Mouse (Mus musculus): ENCODE measurements around the gene Ttll13. TPM values are rescaled to one million over a fixed set of nuclear protein-coding genes. Genes with fewer than 3 reads are reported as not detected.
A peak's percentile ranks its signal among the peaks of the same experiment; 100 is the strongest.

Gene Ttll13
- total RNA-seq, 2 experiments from 2014 or later, result 0.36 to 0.61 TPM

- no peak for DNase-seq (ENCODE audit: low spot score in 2 of 2)
Measured at GRCm38 (mm10) chr7:80213604-80214003, 32.6 kb upstream of the Ttll13 start.

DNA sequence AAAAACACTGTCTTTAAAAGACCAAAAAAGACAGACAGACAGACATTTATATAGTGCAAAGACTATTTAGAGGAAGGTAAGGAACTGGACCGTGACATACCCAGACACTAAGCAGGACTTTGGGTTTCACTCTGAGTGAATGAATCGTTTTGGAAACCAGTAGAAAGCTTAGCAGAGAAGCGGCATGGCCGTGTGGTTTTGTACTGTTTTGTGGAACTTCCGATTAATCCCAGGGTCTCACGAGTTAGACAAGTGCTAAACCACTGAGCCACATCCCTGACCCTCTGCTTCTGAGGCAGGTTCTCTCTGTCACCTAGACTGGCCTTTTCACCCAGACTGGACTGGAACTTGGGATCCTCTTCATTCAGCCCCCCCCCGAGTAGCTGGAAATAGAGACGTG is 31.7 kb upstream of the Ttll13 start:
- no peak for DNase-seq (ENCODE audit: low spot score in 2 of 2)

DNA sequence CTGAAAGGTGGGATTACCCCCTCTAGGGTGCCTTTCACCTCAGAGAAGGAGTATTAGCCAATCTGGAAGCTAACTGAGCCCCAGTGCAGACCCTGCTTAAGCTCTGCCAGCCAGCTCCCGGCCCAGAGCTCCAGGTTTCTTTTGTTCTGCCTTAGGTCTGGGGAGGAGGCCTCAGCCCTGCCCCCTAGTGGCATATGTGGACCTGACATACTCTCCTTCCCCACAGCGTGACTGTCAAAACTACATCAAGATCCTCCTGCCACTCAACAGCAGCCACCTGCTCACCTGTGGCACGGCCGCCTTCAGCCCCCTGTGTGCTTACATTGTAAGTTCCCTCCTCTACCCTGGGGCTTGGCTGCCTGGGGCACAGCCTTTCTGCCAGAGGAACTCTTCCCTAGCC is 30.8 kb upstream of the Ttll13 start:
- peak; percentile 52 to 75 for DNase-seq (ENCODE audit: low spot score in 2 of 2)

- no peak for DNase-seq (ENCODE audit: low spot score in 2 of 2)
Measured at GRCm38 (mm10) chr7:80216566-80216965, 29.6 kb upstream of the Ttll13 start.

GRCm38 (mm10) chr7:80218666-80219065 is 27.5 kb upstream of the Ttll13 start:
- no peak for DNase-seq (ENCODE audit: low spot score in 2 of 2)

DNA sequence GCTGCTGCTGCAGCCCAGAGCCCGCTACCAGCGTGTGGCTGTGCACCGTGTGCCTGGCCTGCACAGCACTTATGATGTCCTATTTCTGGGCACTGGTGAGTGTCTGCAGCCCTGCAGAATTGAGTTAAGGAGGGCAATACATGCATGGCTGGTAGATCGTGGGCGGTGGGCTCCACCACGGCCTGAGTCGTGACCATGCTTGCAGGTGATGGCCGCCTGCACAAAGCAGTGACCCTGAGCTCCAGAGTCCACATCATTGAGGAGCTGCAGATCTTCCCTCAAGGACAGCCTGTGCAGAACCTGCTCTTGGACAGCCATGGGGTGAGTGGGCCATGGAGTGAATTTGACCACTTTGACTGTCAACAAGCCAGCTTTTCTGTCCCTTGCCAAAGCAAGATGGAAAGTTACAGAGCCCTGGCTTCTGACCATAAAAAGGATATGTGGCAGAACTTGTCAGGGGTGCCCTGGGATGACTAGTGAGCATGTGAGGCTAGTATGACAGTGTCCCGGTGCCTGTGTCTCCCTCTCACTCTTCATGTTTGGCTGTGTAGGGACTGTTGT is 25.9 kb upstream of the Ttll13 start:
- peak in 1 of 2 experiments; percentile 9 for DNase-seq (ENCODE audit: low spot score in 2 of 2)

DNA sequence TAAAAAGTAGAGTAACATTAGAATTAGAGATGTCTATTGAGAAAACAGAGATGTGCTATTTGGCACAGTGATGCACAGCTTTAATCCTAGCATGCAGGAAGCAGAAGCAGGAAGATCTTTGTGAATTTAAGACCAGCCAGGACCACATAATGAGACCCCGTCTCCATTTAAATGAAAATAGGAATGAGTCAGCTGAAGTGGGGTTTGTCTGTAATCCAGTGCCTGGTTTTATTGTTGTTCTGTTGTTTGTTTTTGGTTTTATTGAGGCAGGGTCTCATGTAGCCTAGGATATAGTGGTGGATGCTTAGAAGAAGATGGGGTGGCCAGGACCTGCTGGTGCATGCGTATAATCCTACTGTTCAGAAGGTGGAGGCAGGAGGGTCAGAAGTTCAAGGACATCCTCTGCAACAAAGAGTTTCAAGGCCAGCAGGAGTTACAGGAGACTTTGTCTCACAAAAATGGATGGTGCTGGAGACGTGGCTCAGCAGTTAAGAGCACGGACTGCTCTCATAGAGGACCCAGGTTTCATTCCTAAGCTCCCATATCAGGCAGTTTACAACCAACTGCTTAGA is 24.9 kb upstream of the Ttll13 start:
- DNase-seq (ENCODE audit: low spot score in 2 of 2), result no peak

- DNase-seq (ENCODE audit: low spot score in 2 of 2), result no peak
Measured at GRCm38 (mm10) chr7:80227065-80227464, 19.1 kb upstream of the Ttll13 start.

DNA sequence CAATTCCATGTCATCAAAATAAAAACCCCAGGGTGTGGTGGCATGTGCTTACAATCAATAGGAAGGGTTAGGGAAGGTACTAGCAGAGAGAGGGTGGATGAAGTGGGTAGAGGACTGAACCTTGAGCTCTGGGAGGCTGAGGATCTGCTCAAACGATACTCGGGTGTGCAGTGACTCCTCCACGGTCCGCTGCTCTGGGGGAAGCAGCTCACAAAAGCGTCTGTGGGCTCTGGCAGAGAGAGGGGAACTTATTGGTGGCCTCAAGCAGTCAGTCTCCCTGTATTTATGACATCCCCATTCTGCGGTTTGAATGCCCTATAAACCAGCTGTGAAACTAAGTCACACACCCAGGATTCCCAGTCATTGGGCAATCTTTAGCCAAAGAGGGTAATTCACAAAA is 16.0 kb upstream of the Ttll13 start:
- no peak for DNase-seq (ENCODE audit: low spot score in 2 of 2)

GRCm38 (mm10) chr7:80231971-80232488 is 14.1 kb upstream of the Ttll13 start:
- DNase-seq (ENCODE audit: low spot score in 2 of 2), result no peak

GRCm38 (mm10) chr7:80232489-80233029 is 13.6 kb upstream of the Ttll13 start, which contains the start of the genes Cib1 and Gdpgp1:
Gene Cib1, minus strand, starts transcription at chr7:80232813.
Gene Gdpgp1, plus strand, starts transcription at chr7:80232865.
- DNase-seq (ENCODE audit: low spot score in 2 of 2), result peak; percentile 95

- DNase-seq (ENCODE audit: low spot score in 2 of 2), result peak in 1 of 2 experiments; percentile 9
Measured at GRCm38 (mm10) chr7:80233799-80234198, 12.4 kb upstream of the Ttll13 start.

GRCm38 (mm10) chr7:80238542-80238941 is 7.6 kb upstream of the Ttll13 start:
- DNase-seq (ENCODE audit: low spot score in 2 of 2), result no peak

DNA sequence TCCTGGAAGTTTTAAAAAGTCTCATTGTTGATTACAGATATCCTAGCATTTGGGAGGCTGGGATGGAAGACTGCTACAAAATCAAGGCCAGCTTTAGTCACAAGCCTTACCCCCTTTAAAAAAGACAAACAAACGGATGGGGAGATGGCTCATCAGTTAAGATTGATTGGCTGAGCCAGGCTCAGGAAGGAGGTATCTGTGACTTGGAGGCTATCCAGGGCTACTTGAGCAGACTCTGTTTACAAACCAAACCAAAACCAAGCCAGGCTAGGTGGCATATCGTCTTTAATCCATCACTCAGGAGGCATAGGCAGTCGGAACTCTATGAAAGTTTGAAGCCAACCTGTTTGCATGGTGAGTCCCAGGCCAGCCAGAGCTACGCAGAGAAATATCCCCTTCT is 4.5 kb upstream of the Ttll13 start:
- DNase-seq (ENCODE audit: low spot score in 2 of 2), result no peak

GRCm38 (mm10) chr7:80244851-80245250 is 1.3 kb upstream of the Ttll13 start:
- no peak for DNase-seq (ENCODE audit: low spot score in 2 of 2)

DNA sequence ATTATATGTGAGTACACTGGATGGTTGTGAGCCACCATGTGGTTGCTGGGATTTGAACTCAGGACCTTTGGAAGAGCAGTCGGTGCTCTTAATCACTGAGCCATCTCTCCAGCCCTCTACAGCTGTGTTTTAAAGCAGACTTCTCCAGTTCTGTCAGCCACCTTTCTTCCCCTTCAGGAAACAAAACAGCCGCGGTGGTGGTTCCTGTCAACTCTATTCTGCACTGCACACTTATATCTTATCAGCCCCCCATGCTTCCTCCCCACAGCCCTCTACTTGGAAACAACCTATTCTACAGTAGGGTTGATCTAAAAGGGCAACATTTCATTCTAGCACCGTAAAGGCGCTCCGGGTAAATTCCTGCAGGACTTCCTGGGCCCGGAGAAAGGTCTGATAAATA is 683 bp downstream of the Ttll13 start:
- DNase-seq (ENCODE audit: low spot score in 2 of 2), result no peak

- DNase-seq (ENCODE audit: low spot score in 2 of 2), result no peak
Measured at GRCm38 (mm10) chr7:80252437-80252836, 6.3 kb downstream of the Ttll13 start.

GRCm38 (mm10) chr7:80252886-80253285 is 6.7 kb downstream of the Ttll13 start:
- no peak for DNase-seq (ENCODE audit: low spot score in 2 of 2)

DNA sequence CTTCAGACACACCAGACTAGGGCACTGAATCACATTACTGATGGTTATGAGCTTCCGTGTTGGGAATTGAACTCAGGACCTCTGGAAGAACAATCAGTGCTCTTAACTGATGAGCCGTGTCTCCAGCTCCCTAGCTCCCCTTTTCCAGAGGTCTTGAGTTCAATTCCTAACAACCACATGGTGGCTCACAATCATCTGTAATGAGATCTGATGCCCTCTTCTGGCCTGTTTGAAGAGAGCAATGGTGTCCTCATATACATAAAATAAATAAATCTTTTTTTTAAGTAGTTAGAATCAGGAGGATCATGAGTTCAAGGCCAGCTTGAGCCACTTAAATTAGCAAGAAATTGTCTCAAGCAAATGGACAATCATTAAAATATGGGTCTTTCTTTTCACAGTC is 9.8 kb downstream of the Ttll13 start:
- DNase-seq (ENCODE audit: low spot score in 2 of 2), result no peak

GRCm38 (mm10) chr7:80257706-80258105 is 11.5 kb downstream of the Ttll13 start:
- DNase-seq (ENCODE audit: low spot score in 2 of 2), result no peak

DNA sequence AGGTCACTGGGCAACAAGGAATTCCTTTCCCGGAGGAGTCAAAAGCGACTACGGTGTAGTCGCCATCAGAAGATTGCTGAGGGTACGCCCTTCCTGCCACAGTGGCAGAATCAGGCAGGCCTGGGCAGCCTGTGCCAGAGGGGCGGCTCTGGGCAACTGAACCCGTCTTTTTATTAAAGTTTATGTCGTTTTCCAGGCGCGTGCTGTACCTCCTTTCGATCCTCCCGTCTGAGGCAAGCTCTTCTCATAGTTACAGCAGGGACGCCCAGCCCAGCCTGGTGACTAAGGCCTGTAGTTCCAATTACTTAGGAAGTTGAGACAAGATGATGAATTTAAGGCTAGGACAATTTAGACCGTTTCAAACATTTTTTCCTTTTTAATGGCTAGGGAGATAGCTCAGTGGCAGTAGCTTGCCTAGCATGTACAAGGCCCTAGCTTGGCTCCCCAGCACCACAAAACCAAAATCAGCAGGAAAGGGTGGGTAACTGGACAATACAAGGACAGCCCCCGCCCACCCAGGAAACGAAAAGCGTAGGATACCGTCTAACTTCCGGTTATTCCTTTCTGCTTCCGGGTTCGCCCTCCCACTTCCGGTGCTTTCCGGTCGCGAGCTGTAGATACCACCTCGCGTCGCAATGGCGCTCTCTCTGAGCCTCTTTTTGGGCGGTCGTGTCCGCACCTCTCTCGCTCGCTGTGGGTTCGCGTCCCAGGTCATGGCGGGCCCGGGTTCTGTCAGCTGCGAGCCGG is 14.6 kb downstream of the Ttll13 start, which contains the start of gene Ngrn:
TSS of gene Ngrn (plus strand) at position 591 of the 747 bp plus-strand sequence.
- DNase-seq (ENCODE audit: low spot score in 2 of 2), result peak; percentile 67 to 86
